Mouse (Mus musculus): ENCODE measurements at regions not wholly inside any gene's neighbourhood (a gene's known extent, or its start where the extent isn't known, plus 50 kb on each side); places are given as distances from the start of the nearest gene placed in this dataset.

- TF ChIP-seq CTCF (conservative IDR thresholded peaks at IDR 0.05; ENCODE audit: low read length) (no peak), POU5F1 (IDR thresholded peaks at IDR 0.05; ENCODE audit: borderline replicate concordance, low read length) (no peak)
Measured at GRCm38 (mm10) chr3:6876265-6876664, 256.0 kb upstream of the 1700008P02Rik start.
